Mouse (Mus musculus): ENCODE results near the gene Iqcc. TPM values are rescaled to one million over a fixed set of nuclear protein-coding genes. Genes with fewer than 3 reads are reported as not detected.

The Iqcc gene
- polyA plus RNA-seq, 1 experiment from 2014 or later = 8.2 TPM

- H3K4me3 ChIP-seq (ENCODE audit: low read depth, low read length) = no peak overlapping the region
- H3K27ac ChIP-seq (ENCODE audit: low read depth) = no peak overlapping the region
- H3K9ac ChIP-seq (replicated peaks) = no peak overlapping the region
- H3K9me3 ChIP-seq (ENCODE audit: low read length) = no peaks in the 10 kb centered on the region
- no peak overlapping the region for H3K4me2 ChIP-seq (ENCODE audit: low read depth, low read length)
- no peak for DNase-seq
- no peak for ATAC-seq
- TF ChIP-seq CTCF (IDR thresholded peaks at IDR 0.05; ENCODE audit: low read depth) (no peak), EP300 (IDR thresholded peaks at IDR 0.05; ENCODE audit: low read depth) (no peak)
- H3K36me3 ChIP-seq (replicated peaks; ENCODE audit: insufficient read depth, low read length) = peaks cover 90% of the 10 kb centered on the region
- no peaks in the 10 kb centered on the region for H3K27me3 ChIP-seq (ENCODE audit: insufficient read depth, low read length)
- H3K4me1 ChIP-seq (ENCODE audit: insufficient read depth) = no peaks in the 10 kb centered on the region
- 92% methylated on average over 12 of the region's 12 CpGs for WGBS (ENCODE audit: insufficient replicate concordance)
Measured at GRCm38 (mm10) chr4:129631867-129632266, 13.0 kb upstream of the Iqcc start.

- no peak for ATAC-seq
- no peaks in the 10 kb centered on the region for H3K9me3 ChIP-seq (ENCODE audit: low read length)
- H3K4me1 ChIP-seq (ENCODE audit: insufficient read depth) = no peaks in the 10 kb centered on the region
- no peak for TF ChIP-seq EP300 (IDR thresholded peaks at IDR 0.05; ENCODE audit: low read depth)
- no peak for TF ChIP-seq CTCF (IDR thresholded peaks at IDR 0.05; ENCODE audit: low read depth)
- no peak overlapping the region for H3K4me2 ChIP-seq (ENCODE audit: low read depth, low read length)
- no peaks in the 10 kb centered on the region for H3K27me3 ChIP-seq (ENCODE audit: insufficient read depth, low read length)
- H3K4me3 ChIP-seq (ENCODE audit: low read depth, low read length) = no peak overlapping the region
- 77% methylated on average over 4 of the region's 4 CpGs for WGBS (ENCODE audit: insufficient replicate concordance)
- H3K27ac ChIP-seq (ENCODE audit: low read depth) = no peak overlapping the region
- H3K36me3 ChIP-seq (replicated peaks; ENCODE audit: insufficient read depth, low read length) = peaks cover 85% of the 10 kb centered on the region
- DNase-seq = peak; percentile 41
- no peak overlapping the region for H3K9ac ChIP-seq (replicated peaks)
Measured at GRCm38 (mm10) chr4:129630944-129631343, 12.0 kb upstream of the Iqcc start.

- no peak for ATAC-seq
- WGBS (ENCODE audit: insufficient replicate concordance) = 76% methylated on average over 6 of the region's 6 CpGs
- no peak overlapping the region for H3K4me2 ChIP-seq (ENCODE audit: low read depth, low read length)
- H3K27ac ChIP-seq (ENCODE audit: low read depth) = no peak overlapping the region
- TF ChIP-seq EP300 (IDR thresholded peaks at IDR 0.05; ENCODE audit: low read depth) = no peak
- no peak for TF ChIP-seq CTCF (IDR thresholded peaks at IDR 0.05; ENCODE audit: low read depth)
- H3K9me3 ChIP-seq (ENCODE audit: low read length) = no peaks in the 10 kb centered on the region
- H3K4me3 ChIP-seq (ENCODE audit: low read depth, low read length) = no peak overlapping the region
- peaks cover 26% of the 10 kb centered on the region for H3K4me1 ChIP-seq (ENCODE audit: insufficient read depth)
- DNase-seq = no peak
- H3K9ac ChIP-seq (replicated peaks) = no peak overlapping the region
- peaks cover 45% of the 10 kb centered on the region for H3K36me3 ChIP-seq (replicated peaks; ENCODE audit: insufficient read depth, low read length)
- H3K27me3 ChIP-seq (ENCODE audit: insufficient read depth, low read length) = no peaks in the 10 kb centered on the region
Measured at GRCm38 (mm10) chr4:129626035-129626434, 7.1 kb upstream of the Iqcc start.

GRCm38 (mm10) chr4:129625496-129625895 is 6.6 kb upstream of the Iqcc start:
- Histone ChIP-seq H3K27me3 (ENCODE audit: insufficient read depth, low read length) (no peaks in the 10 kb centered on the region), H3K9me3 (ENCODE audit: low read length) (no peaks in the 10 kb centered on the region), H3K4me3 (ENCODE audit: low read depth, low read length) (no peak overlapping the region), H3K4me2 (ENCODE audit: low read depth, low read length) (peak overlapping the region; percentile 93), H3K9ac (replicated peaks) (0 out of 2 replicates have a peak overlapping the region, but pooled peaks have one; percentile 35), H3K36me3 (replicated peaks; ENCODE audit: insufficient read depth, low read length) (peaks cover 41% of the 10 kb centered on the region), H3K27ac (ENCODE audit: low read depth) (peak overlapping the region; percentile 94), H3K4me1 (ENCODE audit: insufficient read depth) (peaks cover 26% of the 10 kb centered on the region)
- WGBS (ENCODE audit: insufficient replicate concordance) = 49% methylated on average over 4 of the region's 4 CpGs
- TF ChIP-seq CTCF (IDR thresholded peaks at IDR 0.05; ENCODE audit: low read depth) (no peak), EP300 (IDR thresholded peaks at IDR 0.05; ENCODE audit: low read depth) (no peak)
- no peak for ATAC-seq
- no peak for DNase-seq

- WGBS (ENCODE audit: insufficient replicate concordance) = 4% methylated on average over 6 of the region's 6 CpGs
- DNase-seq (peak; percentile 81), ATAC-seq (peak; percentile 26)
- Histone ChIP-seq H3K4me1 (ENCODE audit: insufficient read depth) (peaks cover 26% of the 10 kb centered on the region), H3K9me3 (ENCODE audit: low read length) (no peaks in the 10 kb centered on the region), H3K4me3 (ENCODE audit: low read depth, low read length) (peak overlapping the region; percentile 66), H3K27me3 (ENCODE audit: insufficient read depth, low read length) (no peaks in the 10 kb centered on the region), H3K9ac (replicated peaks) (peak overlapping the region; percentile 35), H3K4me2 (ENCODE audit: low read depth, low read length) (peak overlapping the region; percentile 93), H3K36me3 (replicated peaks; ENCODE audit: insufficient read depth, low read length) (peaks cover 37% of the 10 kb centered on the region), H3K27ac (ENCODE audit: low read depth) (peak overlapping the region; percentile 94)
- TF ChIP-seq EP300 (IDR thresholded peaks at IDR 0.05; ENCODE audit: low read depth) (no peak), CTCF (IDR thresholded peaks at IDR 0.05; ENCODE audit: low read depth) (no peak)
Measured at GRCm38 (mm10) chr4:129625029-129625370, 6.1 kb upstream of the Iqcc start.

- WGBS (ENCODE audit: insufficient replicate concordance) = 3% methylated on average over 18 of the region's 18 CpGs
- Histone ChIP-seq H3K27me3 (ENCODE audit: insufficient read depth, low read length) (no peaks in the 10 kb centered on the region), H3K4me2 (ENCODE audit: low read depth, low read length) (peak overlapping the region; percentile 93), H3K36me3 (replicated peaks; ENCODE audit: insufficient read depth, low read length) (peaks cover 31% of the 10 kb centered on the region), H3K9ac (replicated peaks) (peak overlapping the region; percentile 84), H3K4me1 (ENCODE audit: insufficient read depth) (peaks cover 26% of the 10 kb centered on the region), H3K9me3 (ENCODE audit: low read length) (no peaks in the 10 kb centered on the region), H3K27ac (ENCODE audit: low read depth) (peak overlapping the region; percentile 94), H3K4me3 (ENCODE audit: low read depth, low read length) (peak overlapping the region; percentile 66)
- peak; percentile 90 for DNase-seq
- no peak for TF ChIP-seq EP300 (IDR thresholded peaks at IDR 0.05; ENCODE audit: low read depth)
- TF ChIP-seq CTCF (IDR thresholded peaks at IDR 0.05; ENCODE audit: low read depth) = no peak
- ATAC-seq = peak; percentile 95
Measured at GRCm38 (mm10) chr4:129624281-129625028, 5.6 kb upstream of the Iqcc start.
